Mouse (Mus musculus) heart, adult 9 months (tissue): ENCODE measurements around the gene Gm42688.
A peak's percentile ranks its signal among the peaks of the same experiment; 100 is the strongest.

Experiments
- DNase-seq, 2 experiments: peaks; one replicate each; pipeline ENCODE4 v3.0.0; 2022; ENCODE audit warnings: low spot score in 2 of 2

Gm42688 gene

GRCm38 (mm10) chr6:83101316-83101687, at the start of gene Gm42688, which contains the start of gene Ccdc142:
Gm42688 (plus strand) TSS chr6:83101617.
Ccdc142 (plus strand) TSS chr6:83101601.
- peak; percentile 92 to 93 for DNase-seq

- peak in 1 of 2 experiments; percentile 26 for DNase-seq
Measured at GRCm38 (mm10) chr6:83053136-83053960, 48.1 kb upstream of the Gm42688 start.

GRCm38 (mm10) chr6:83054074-83054851, 47.2 kb upstream of the Gm42688 start, which contains the start of gene Aup1:
Aup1 (plus strand) TSS chr6:83054521.
- peak; percentile 96 to 97 for DNase-seq

- peak; percentile 28 to 35 for DNase-seq
Measured at GRCm38 (mm10) chr6:83054871-83055431, 46.5 kb upstream of the Gm42688 start, which contains the start of gene Htra2. Htra2 (minus strand) TSS chr6:83055273.

- DNase-seq: no peak
Measured at GRCm38 (mm10) chr6:83057790-83058189, 43.6 kb upstream of the Gm42688 start, which contains the start of gene Dqx1. Dqx1 (plus strand) TSS chr6:83057844.

- no peak for DNase-seq
Measured at GRCm38 (mm10) chr6:83058725-83059124, 42.7 kb upstream of the Gm42688 start.

GRCm38 (mm10) chr6:83065995-83066394, 35.4 kb upstream of the Gm42688 start:
- no peak for DNase-seq

GRCm38 (mm10) chr6:83066441-83066840, 35.0 kb upstream of the Gm42688 start:
- DNase-seq: no peak

- no peak for DNase-seq
Measured at GRCm38 (mm10) chr6:83068221-83068620, 33.2 kb upstream of the Gm42688 start.

- DNase-seq: no peak
Measured at GRCm38 (mm10) chr6:83068706-83069487, 32.5 kb upstream of the Gm42688 start.

- DNase-seq: no peak
Measured at GRCm38 (mm10) chr6:83069488-83070246, 31.8 kb upstream of the Gm42688 start.

- no peak for DNase-seq
Measured at GRCm38 (mm10) chr6:83070247-83070310, 31.3 kb upstream of the Gm42688 start, which contains the start of gene Tlx2. Tlx2 (minus strand) TSS chr6:83070293.

GRCm38 (mm10) chr6:83070311-83071219, 30.9 kb upstream of the Gm42688 start:
- no peak for DNase-seq

GRCm38 (mm10) chr6:83071220-83071619, 30.2 kb upstream of the Gm42688 start:
- no peak for DNase-seq

GRCm38 (mm10) chr6:83074979-83075378, 26.4 kb upstream of the Gm42688 start:
- DNase-seq: no peak

- DNase-seq: no peak
Measured at GRCm38 (mm10) chr6:83077630-83078323, 23.6 kb upstream of the Gm42688 start, which contains the start of gene Pcgf1. Pcgf1 (plus strand) TSS chr6:83077869.

GRCm38 (mm10) chr6:83078324-83078858, 23.0 kb upstream of the Gm42688 start:
- peak; percentile 99 for DNase-seq

- DNase-seq: no peak
Measured at GRCm38 (mm10) chr6:83080210-83080609, 21.2 kb upstream of the Gm42688 start.

- DNase-seq: no peak
Measured at GRCm38 (mm10) chr6:83083497-83083896, 17.9 kb upstream of the Gm42688 start.
